Mouse (Mus musculus): ENCODE measurements around the gene Iffo1. TPM values are rescaled to one million over a fixed set of nuclear protein-coding genes. Genes with fewer than 3 reads are reported as not detected.

Iffo1 gene
- total RNA-seq, 4 experiments from 2014 or later = 62.0 to 68.5 (median 66.4) TPM

- no peak for DNase-seq (ENCODE audit: low spot score in 2 of 2)
These were observed 5.3 kb upstream of the Iffo1 start for GRCm38 (mm10) chr6:125139747-125140146.

- DNase-seq (ENCODE audit: low spot score in 2 of 2) = no peak
These were observed 2.6 kb upstream of the Iffo1 start for GRCm38 (mm10) chr6:125142436-125142835.

GRCm38 (mm10) chr6:125143128-125143527, 1.9 kb upstream of the Iffo1 start:
- no peak for DNase-seq (ENCODE audit: low spot score in 2 of 2)

GRCm38 (mm10) chr6:125143904-125144303, 1.1 kb upstream of the Iffo1 start:
- no peak for DNase-seq (ENCODE audit: low spot score in 2 of 2)

DNA sequence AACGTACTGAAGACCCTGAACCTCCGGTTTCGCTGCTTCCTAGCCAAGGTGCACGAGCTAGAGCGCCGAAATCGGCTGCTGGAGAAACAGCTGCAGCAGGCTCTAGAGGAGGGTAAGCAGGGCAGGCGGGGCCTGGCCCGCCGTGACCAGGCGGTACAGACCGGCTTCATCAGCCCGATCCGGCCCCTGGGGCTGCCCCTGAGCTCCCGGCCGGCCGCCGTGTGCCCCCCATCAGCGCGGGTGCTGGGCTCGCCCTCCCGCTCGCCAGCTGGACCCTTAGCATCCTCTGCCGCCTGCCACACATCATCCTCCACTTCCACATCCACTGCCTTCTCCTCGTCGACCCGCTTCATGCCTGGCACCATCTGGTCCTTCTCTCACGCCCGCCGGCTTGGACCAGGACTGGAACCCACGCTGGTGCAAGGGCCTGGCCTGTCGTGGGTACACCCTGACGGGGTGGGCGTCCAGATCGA, 474 bp downstream of the Iffo1 start:
- no peak for DNase-seq (ENCODE audit: low spot score in 2 of 2)

GRCm38 (mm10) chr6:125146148-125146547, 1.1 kb downstream of the Iffo1 start:
- DNase-seq (ENCODE audit: low spot score in 2 of 2) = no peak

- DNase-seq (ENCODE audit: low spot score in 2 of 2) = no peak
These were observed 1.8 kb downstream of the Iffo1 start for GRCm38 (mm10) chr6:125146797-125147196.

DNA sequence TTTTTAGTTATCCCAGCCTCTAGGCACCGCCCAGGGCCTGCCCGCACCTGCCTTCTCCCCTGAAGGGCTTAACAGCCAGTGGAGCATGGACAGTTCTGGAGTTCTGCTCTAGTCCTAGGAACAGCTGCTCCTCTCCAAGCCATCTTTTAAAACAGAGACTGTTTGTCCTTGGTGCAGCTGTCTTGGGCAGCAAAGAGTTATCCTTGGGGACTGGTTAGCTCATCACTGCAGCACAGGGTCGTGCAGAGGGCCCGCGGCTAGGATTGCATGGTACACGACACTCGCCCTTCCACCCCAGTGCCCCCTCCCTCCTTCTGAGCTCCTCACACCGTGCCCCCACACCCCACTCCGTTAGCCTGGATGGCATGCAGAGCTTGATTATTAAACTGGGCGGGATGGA, 2.3 kb downstream of the Iffo1 start:
- no peak for DNase-seq (ENCODE audit: low spot score in 2 of 2)

DNA sequence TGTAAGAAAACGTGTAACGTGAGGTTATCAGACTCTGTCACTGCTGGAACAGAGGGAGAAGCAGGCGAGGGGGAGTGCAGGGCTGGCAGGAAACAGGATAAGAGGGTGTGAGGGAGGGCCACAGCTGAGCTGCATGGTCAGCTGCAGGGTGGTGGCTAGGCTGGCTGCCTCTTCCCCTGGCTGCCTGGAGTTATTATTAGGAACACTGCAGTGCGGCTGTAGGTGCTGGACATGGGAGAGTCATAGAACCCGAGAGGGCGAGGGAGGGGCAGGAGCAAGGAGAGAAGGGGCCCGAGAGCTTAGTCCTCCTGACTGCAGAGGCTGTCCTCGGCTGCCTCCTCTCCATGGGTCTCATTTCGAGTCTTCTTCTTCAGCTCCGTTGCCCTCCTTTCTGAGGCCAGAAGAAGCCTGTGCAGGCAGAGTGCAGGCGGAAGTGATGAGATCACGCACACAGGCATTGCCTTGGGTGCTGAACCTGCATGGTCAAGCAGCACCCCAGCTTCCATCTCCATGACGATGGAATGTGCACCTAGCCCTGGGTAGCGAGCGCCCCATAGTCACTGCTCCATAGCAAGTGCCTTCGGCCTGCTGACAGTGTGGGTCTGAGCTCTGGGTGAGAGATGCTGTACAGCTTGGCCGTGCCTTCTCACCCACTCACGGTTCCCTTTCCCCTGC, 3.3 kb downstream of the Iffo1 start:
- DNase-seq (ENCODE audit: low spot score in 2 of 2) = no peak

- no peak for DNase-seq (ENCODE audit: low spot score in 2 of 2)
These were observed 4.0 kb downstream of the Iffo1 start for GRCm38 (mm10) chr6:125148926-125149568.

- no peak for DNase-seq (ENCODE audit: low spot score in 2 of 2)
These were observed 4.5 kb downstream of the Iffo1 start for GRCm38 (mm10) chr6:125149569-125149950.

DNA sequence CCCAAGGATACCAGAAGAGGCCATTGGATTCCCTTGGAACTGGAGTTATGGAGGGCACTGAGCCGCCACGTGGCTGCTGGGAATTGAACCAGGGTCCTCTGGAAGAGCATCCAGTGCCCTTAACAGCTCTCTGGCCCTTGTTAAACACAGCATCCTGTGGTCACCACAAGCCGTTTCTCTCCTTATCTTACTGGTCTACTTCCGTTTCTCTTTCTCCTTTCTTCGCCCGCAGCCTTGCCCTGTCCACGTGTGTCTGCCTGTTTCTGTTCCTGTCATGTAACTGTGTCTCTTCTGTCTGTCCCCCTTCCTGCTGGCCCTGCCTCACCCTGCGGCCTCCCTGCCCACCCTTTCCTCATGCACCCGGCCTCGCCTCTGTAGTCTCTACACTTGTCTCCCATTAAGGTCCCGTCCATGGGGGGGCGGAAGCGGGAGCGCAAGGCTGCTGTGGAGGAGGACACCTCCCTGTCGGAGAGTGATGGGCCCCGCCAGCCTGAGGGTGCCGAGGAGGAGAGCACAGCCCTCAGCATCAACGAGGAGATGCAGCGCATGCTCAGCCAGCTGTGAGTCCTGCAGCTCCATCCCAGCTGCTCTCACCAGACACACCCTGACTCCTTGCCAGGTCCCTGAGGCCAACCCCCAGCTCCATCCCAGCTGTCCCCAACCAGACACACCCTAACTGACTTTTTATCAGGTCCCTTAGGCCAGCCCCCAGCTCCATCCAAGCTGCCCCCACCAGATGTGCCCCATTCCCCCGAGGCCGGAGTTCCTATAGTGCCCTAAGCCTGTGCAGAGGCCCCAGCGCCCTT, 7.4 kb downstream of the Iffo1 start:
- DNase-seq (ENCODE audit: low spot score in 2 of 2) = no peak

DNA sequence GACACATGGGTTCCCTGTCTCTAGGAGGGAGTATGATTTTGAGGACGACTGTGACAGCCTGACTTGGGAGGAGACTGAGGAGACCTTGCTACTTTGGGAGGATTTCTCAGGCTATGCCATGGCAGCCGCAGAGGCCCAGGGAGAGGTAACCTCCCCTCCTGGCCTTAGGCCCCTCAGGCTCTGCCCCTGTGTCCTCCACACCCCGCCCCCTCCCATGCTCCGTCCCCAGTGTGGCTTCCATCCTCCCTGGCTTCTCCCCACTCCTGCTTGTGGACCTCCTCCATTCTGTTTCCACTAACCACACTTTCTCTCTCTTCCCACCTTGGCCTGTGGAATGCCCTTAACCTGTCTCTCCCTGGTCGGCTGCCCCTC, 8.0 kb downstream of the Iffo1 start:
- no peak for DNase-seq (ENCODE audit: low spot score in 2 of 2)

- DNase-seq (ENCODE audit: low spot score in 2 of 2) = no peak
These were observed 8.6 kb downstream of the Iffo1 start for GRCm38 (mm10) chr6:125153682-125154081.

GRCm38 (mm10) chr6:125154550-125154949, 9.5 kb downstream of the Iffo1 start:
- no peak for DNase-seq (ENCODE audit: low spot score in 2 of 2)

DNA sequence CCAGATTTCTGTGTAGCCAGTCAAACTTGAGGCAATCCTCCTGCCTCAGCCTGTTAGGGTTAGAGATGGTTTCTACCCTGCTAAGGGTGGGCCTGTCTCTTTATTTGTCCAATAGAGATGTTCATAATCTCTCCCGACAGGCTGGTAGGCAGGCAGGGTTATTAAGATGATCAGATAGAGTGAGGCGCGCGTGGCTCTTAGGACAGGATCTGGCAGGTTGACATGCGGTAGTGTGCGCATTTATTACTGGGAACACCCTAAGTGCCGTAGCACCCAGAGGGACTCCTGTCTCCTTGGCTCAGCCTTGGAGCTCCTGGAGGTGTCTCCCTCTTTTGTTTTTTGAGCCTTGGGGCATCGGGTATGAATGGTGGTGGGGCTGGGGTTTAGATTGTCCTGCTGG, 10.2 kb downstream of the Iffo1 start:
- no peak for DNase-seq (ENCODE audit: low spot score in 2 of 2)

DNA sequence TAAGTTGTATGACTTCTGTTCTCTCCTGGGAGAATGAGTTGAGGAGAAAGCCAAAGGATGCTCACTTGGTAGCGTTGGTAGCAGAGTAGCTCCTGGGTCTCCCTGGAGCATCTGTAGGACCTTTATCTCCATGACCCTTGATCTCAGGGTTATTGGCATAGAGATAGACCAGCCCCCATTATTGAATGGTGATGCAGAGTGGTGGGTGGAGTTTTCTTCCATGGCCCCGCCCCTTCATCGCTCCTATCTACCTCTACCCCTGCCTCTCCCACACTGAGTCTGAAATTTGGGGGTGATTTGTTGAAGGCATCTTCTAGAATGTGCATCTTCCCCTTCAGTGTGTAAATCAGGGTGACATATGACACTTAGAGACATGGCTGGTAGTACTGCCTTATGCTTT, 11.4 kb downstream of the Iffo1 start:
- DNase-seq (ENCODE audit: low spot score in 2 of 2) = no peak

- DNase-seq (ENCODE audit: low spot score in 2 of 2) = no peak
These were observed 12.0 kb downstream of the Iffo1 start for GRCm38 (mm10) chr6:125156903-125157614.

GRCm38 (mm10) chr6:125158944-125159492, 14.0 kb downstream of the Iffo1 start:
- DNase-seq (ENCODE audit: low spot score in 2 of 2) = no peak

DNA sequence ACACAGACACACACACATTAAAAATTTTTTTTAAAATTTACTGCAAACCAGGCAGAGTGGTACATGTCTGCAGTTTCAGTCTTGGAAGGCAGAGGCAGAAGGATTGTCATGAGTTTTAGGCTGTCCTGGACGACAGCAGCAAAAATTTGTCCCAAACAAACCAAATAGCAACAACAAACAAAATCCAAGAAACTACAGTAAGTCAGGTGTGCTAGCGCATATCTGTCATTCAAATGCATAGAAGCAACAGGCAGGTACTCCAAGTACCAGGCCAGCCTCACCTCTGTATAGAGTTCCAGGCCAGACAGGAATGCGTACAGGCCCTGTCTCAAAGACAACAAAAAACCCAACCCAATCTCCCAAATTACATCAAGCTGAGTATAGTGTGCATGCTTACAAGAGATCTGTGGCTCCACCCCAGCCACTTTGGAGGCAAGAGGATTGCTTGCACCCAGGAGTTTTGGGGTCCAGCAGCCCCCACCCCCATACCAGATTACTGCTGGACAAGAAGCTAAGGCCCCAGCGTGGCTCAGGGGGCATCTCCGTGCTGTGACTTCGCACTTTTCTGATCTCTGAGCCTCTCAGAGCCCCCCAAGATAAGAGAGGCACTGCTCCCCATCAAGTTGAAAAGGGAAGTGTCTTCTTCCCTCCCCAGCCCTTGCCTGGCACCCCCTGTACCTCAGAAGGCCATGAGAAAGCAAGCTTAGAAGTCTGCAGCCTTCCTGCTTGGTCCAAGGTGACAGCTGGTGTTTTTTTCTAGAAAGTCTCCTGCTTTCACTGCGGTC, 14.9 kb downstream of the Iffo1 start:
- no peak for DNase-seq (ENCODE audit: low spot score in 2 of 2)

DNA sequence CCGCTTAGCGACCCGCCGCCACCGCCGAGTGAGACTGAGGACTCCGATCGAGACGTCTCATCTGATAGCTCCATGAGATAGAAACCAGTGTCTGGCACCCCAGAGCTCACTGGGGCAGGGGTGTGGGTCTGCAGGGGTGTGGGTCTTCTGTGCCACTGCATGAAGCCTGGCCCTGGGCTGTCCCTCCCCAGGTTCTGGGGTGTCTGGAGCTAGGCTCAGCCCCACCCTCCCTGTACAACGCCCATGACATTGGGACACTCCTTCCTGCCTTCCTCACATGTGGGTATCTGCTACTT, 15.5 kb downstream of the Iffo1 start:
- no peak for DNase-seq (ENCODE audit: low spot score in 2 of 2)

Measured in left cerebral cortex, adult 8-10 months (tissue).